8 mouse cellular contexts compared by ENCODE assay signal in the genomic region with DNA sequence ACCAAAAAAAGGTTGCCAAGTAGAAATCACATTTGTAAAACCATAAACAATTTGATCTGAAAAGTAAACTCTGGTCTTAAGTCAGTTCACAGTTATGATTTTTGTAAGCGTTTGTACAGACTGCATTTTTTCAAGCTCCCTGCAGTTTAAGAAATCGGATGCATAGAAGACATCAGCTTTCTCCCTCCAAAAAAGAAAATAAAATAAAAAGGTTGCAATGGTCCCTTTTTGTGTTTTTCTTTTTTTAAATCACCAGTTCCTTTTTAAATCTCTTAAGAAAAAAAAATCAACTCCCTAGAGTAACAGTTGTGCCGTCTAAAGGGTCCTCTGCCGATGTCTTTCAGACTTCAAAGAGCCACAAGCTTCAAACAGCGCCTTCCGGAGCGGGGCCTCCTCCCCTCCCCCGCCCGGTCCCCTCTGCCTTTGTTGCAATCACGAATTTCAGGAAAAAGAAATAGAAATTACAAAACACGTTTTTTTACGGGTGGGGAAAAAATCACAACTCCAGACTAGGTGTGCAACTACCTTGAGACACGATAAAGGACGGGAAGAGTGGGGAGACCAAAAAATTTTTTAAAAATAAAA. TPM values are rescaled to one million over a fixed set of nuclear protein-coding genes. Genes with fewer than 3 reads are reported as not detected.
DNase-seq lines count a peak whose midpoint lies in the region; ATAC-seq lines count a peak whose summit lies in the region.

No protein-coding gene starts in this region.

- under 1% methylated on average over 14 of the region's 14 CpGs for WGBS in embryonic facial prominence, embryonic 12.5 days
- under 1% methylated on average over 14 of the region's 14 CpGs for WGBS in limb, embryonic 12.5 days
- WGBS in neural tube, embryonic 14.5 days: under 1% methylated on average over 14 of the region's 14 CpGs

- peak overlapping the region; percentile 95 for H3K4me3 ChIP-seq in embryonic facial prominence, embryonic 12.5 days
- peak overlapping the region; percentile 98 for H3K4me3 ChIP-seq in limb, embryonic 12.5 days (replicated peaks)
- peak overlapping the region; percentile 75 for H3K4me3 ChIP-seq in neural tube, embryonic 14.5 days (ENCODE audit: low read depth, low read length)

- H3K27me3 ChIP-seq in embryonic facial prominence, embryonic 12.5 days: no peaks in the 10 kb centered on the region
- no peaks in the 10 kb centered on the region for H3K27me3 ChIP-seq in limb, embryonic 12.5 days
- no peaks in the 10 kb centered on the region for H3K27me3 ChIP-seq in neural tube, embryonic 14.5 days (ENCODE audit: control insufficient read depth, insufficient read depth, low read length)

- no peak for ATAC-seq in embryonic facial prominence, embryonic 12.5 days (ENCODE audit: insufficient number of reproducible peaks, insufficient read depth, low FRiP score, low TSS enrichment)
- no peak for ATAC-seq in limb, embryonic 12.5 days (ENCODE audit: insufficient number of reproducible peaks, insufficient read depth, low FRiP score, low TSS enrichment, low read depth)
- ATAC-seq in neural tube, embryonic 14.5 days (ENCODE audit: low read depth): no peak

- H3K9ac ChIP-seq in embryonic facial prominence, embryonic 12.5 days: peak overlapping the region; percentile 99
- H3K9ac ChIP-seq in limb, embryonic 12.5 days (replicated peaks): peak overlapping the region; percentile 100
- peak overlapping the region; percentile 97 for H3K9ac ChIP-seq in neural tube, embryonic 14.5 days (replicated peaks; ENCODE audit: low read depth, low read length)

- peak; percentile 22 for DNase-seq in kidney, postnatal 10 days
- no peak for DNase-seq in kidney, adult 9 months
- no peak for DNase-seq in cerebellum, adult 18-20 months
- no peak for DNase-seq in gastrocnemius, postnatal 25 days
- no peak for DNase-seq in right cerebral cortex, adult 2 months (ENCODE audit: low spot score in 2 of 2)

- H3K27ac ChIP-seq in embryonic facial prominence, embryonic 12.5 days: peak overlapping the region; percentile 99
- peak overlapping the region; percentile 100 for H3K27ac ChIP-seq in limb, embryonic 12.5 days
- peak overlapping the region; percentile 95 for H3K27ac ChIP-seq in neural tube, embryonic 14.5 days (ENCODE audit: low read depth, low read length)

- H3K4me2 ChIP-seq in embryonic facial prominence, embryonic 12.5 days (replicated peaks): peak overlapping the region; percentile 36
- H3K4me2 ChIP-seq in limb, embryonic 12.5 days: peak overlapping the region; percentile 42
- H3K4me2 ChIP-seq in neural tube, embryonic 14.5 days (ENCODE audit: low read depth, low read length): peak overlapping the region; percentile 49

- no peaks in the 10 kb centered on the region for H3K9me3 ChIP-seq in embryonic facial prominence, embryonic 12.5 days
- H3K9me3 ChIP-seq in limb, embryonic 12.5 days: no peaks in the 10 kb centered on the region
- H3K9me3 ChIP-seq in neural tube, embryonic 14.5 days (ENCODE audit: control insufficient read depth, low read length): no peaks in the 10 kb centered on the region

- peaks cover 11% of the 10 kb centered on the region; the same call in 1 of the 2 replicates for H3K36me3 ChIP-seq in embryonic facial prominence, embryonic 12.5 days
- H3K36me3 ChIP-seq in limb, embryonic 12.5 days: peaks cover 20% of the 10 kb centered on the region
- no peaks in the 10 kb centered on the region for H3K36me3 ChIP-seq in neural tube, embryonic 14.5 days (ENCODE audit: control insufficient read depth, insufficient read depth, low read length)

- peaks cover 14% of the 10 kb centered on the region for H3K4me1 ChIP-seq in embryonic facial prominence, embryonic 12.5 days
- H3K4me1 ChIP-seq in limb, embryonic 12.5 days (replicated peaks): peaks cover 24% of the 10 kb centered on the region
- H3K4me1 ChIP-seq in neural tube, embryonic 14.5 days (ENCODE audit: control insufficient read depth, insufficient read depth, low read length): peaks cover 19% of the 10 kb centered on the region

RNA-seq across cellular contexts. Expression of gene Sox11, which starts 1.8 kb away (rescaled TPM):
- polyA plus RNA-seq in embryonic facial prominence, embryonic 12.5 days (2016; fragmentation: Nextera tagmentation; extraction: Ambion mirVana): 246 and 250 TPM in 2 replicates
- 246 and 273 TPM in 2 replicates for polyA plus RNA-seq in limb, embryonic 12.5 days (2016; fragmentation: Nextera tagmentation; extraction: Ambion mirVana)
- polyA plus RNA-seq in neural tube, embryonic 14.5 days (2014; fragmentation: Nextera tagmentation; extraction: Ambion mirVana): 323 and 410 TPM in 2 replicates
- total RNA-seq in gastrocnemius, postnatal 25 days (2021): under 1 TPM; 0.28 to 0.35 TPM
